Comparison of ENCODE assay signal across 29 mouse cellular contexts in genomic region chr8:39303742-39304336, GRCm38 (mm10).
DNase-seq lines count a peak whose midpoint lies in the region; ATAC-seq and TF ChIP-seq lines count a peak whose summit lies in the region.
"Had no signal": no experiment of that assay in that cellular context is flagged by ENCODE, and none has a peak within 500 bp of the region (broad histone marks: within the 10 kb centered on the region; RNA-seq: fewer than 3 reads in every experiment).

No protein-coding gene starts in this region.

- TF ChIP-seq POLR2A in lung, adult 2 months (IDR thresholded peaks at IDR 0.05; ENCODE audit: borderline replicate concordance, extremely low read depth, low read depth, low read length) = no peak

- no peaks in the 10 kb centered on the region for H3K36me3 ChIP-seq in forebrain, postnatal 0 days (ENCODE audit: insufficient read depth)
- H3K36me3 ChIP-seq in forebrain, embryonic 13.5 days (ENCODE audit: poor library complexity, severe bottlenecking) = no peaks in the 10 kb centered on the region
- no peaks in the 10 kb centered on the region for H3K36me3 ChIP-seq in lung, embryonic 15.5 days
- H3K36me3 ChIP-seq in lung, postnatal 0 days (ENCODE audit: insufficient read depth, low read length) = no peaks in the 10 kb centered on the region
- H3K36me3 ChIP-seq: embryonic facial prominence, embryonic 13.5 days; embryonic facial prominence, embryonic 15.5 days; forebrain, embryonic 10.5 days; forebrain, embryonic 12.5 days; forebrain, embryonic 15.5 days; G1E had no signal

- H3K27me3 ChIP-seq in forebrain, postnatal 0 days (ENCODE audit: insufficient read depth, low read length) = no peaks in the 10 kb centered on the region
- no peaks in the 10 kb centered on the region for H3K27me3 ChIP-seq in forebrain, embryonic 13.5 days
- H3K27me3 ChIP-seq in lung, embryonic 15.5 days = no peaks in the 10 kb centered on the region
- H3K27me3 ChIP-seq in lung, postnatal 0 days (replicated peaks; ENCODE audit: insufficient read depth, low read length) = no peaks in the 10 kb centered on the region
- H3K27me3 ChIP-seq: CH12.LX; embryonic facial prominence, embryonic 13.5 days; embryonic facial prominence, embryonic 15.5 days; forebrain, embryonic 12.5 days; forebrain, embryonic 15.5 days had no signal

- H3K9me3 ChIP-seq in forebrain, postnatal 0 days (ENCODE audit: low read length) = no peaks in the 10 kb centered on the region
- H3K9me3 ChIP-seq in forebrain, embryonic 13.5 days (replicated peaks) = no peaks in the 10 kb centered on the region
- no peaks in the 10 kb centered on the region for H3K9me3 ChIP-seq in lung, embryonic 15.5 days
- H3K9me3 ChIP-seq in lung, postnatal 0 days (ENCODE audit: low read length) = no peaks in the 10 kb centered on the region
- H3K9me3 ChIP-seq: embryonic facial prominence, embryonic 13.5 days; embryonic facial prominence, embryonic 15.5 days; forebrain, embryonic 10.5 days; forebrain, embryonic 12.5 days; forebrain, embryonic 15.5 days; G1E had no signal

- H3K4me3 ChIP-seq in forebrain, postnatal 0 days (ENCODE audit: low read depth, low read length) = no peak overlapping the region
- no peak overlapping the region for H3K4me3 ChIP-seq in forebrain, embryonic 13.5 days
- no peak overlapping the region for H3K4me3 ChIP-seq in lung, embryonic 15.5 days
- H3K4me3 ChIP-seq in lung, postnatal 0 days (ENCODE audit: low read depth, low read length) = no peak overlapping the region
- H3K4me3 ChIP-seq in lung, adult 2 months (replicated peaks; ENCODE audit: extremely low read depth, low read depth, low read length) = no peak overlapping the region
- H3K4me3 ChIP-seq: embryonic facial prominence, embryonic 13.5 days; embryonic facial prominence, embryonic 15.5 days; erythroblast, embryonic 14.5 days; forebrain, embryonic 10.5 days; forebrain, embryonic 12.5 days; forebrain, embryonic 15.5 days had no signal

- H3K4me1 ChIP-seq in forebrain, postnatal 0 days (ENCODE audit: insufficient read depth) = no peaks in the 10 kb centered on the region
- H3K4me1 ChIP-seq in forebrain, embryonic 13.5 days = no peaks in the 10 kb centered on the region
- no peaks in the 10 kb centered on the region for H3K4me1 ChIP-seq in lung, embryonic 15.5 days
- no peaks in the 10 kb centered on the region for H3K4me1 ChIP-seq in lung, postnatal 0 days (ENCODE audit: insufficient read depth, low read depth, low read length)
- H3K4me1 ChIP-seq in lung, adult 2 months (ENCODE audit: control insufficient read depth, insufficient read depth, low read length) = peaks cover 3% of the 10 kb centered on the region; the same call in 1 of the 2 replicates
- H3K4me1 ChIP-seq: embryonic facial prominence, embryonic 13.5 days; embryonic facial prominence, embryonic 15.5 days; forebrain, embryonic 10.5 days; forebrain, embryonic 12.5 days; forebrain, embryonic 15.5 days had no signal

- H3K4me2 ChIP-seq in forebrain, postnatal 0 days (ENCODE audit: low read depth) = no peak overlapping the region
- no peak overlapping the region for H3K4me2 ChIP-seq in forebrain, embryonic 13.5 days
- no peak overlapping the region for H3K4me2 ChIP-seq in lung, embryonic 15.5 days
- H3K4me2 ChIP-seq in lung, postnatal 0 days (replicated peaks; ENCODE audit: low read depth, low read length) = no peak overlapping the region
- H3K4me2 ChIP-seq: embryonic facial prominence, embryonic 13.5 days; embryonic facial prominence, embryonic 15.5 days; forebrain, embryonic 12.5 days; forebrain, embryonic 15.5 days had no signal

- H3K9ac ChIP-seq in forebrain, postnatal 0 days = no peak overlapping the region
- no peak overlapping the region for H3K9ac ChIP-seq in forebrain, embryonic 13.5 days
- no peak overlapping the region for H3K9ac ChIP-seq in lung, embryonic 15.5 days
- H3K9ac ChIP-seq in lung, postnatal 0 days (replicated peaks; ENCODE audit: low read depth) = no peak overlapping the region
- H3K9ac ChIP-seq: embryonic facial prominence, embryonic 13.5 days; embryonic facial prominence, embryonic 15.5 days; forebrain, embryonic 12.5 days; forebrain, embryonic 15.5 days had no signal

- TF ChIP-seq EP300 in lung, postnatal 0 days (IDR thresholded peaks at IDR 0.05) = peak; percentile 84

- 75% methylated on average over 6 of the region's 6 CpGs for WGBS in forebrain, postnatal 0 days
- 79% methylated on average over 6 of the region's 6 CpGs for WGBS in forebrain, embryonic 13.5 days
- 47% methylated on average over 6 of the region's 6 CpGs for WGBS in lung, embryonic 15.5 days
- 38% methylated on average over 6 of the region's 6 CpGs for WGBS in lung, postnatal 0 days
- WGBS in lung, adult 2 months = 40% methylated on average over 6 of the region's 6 CpGs

- H3K27ac ChIP-seq in forebrain, postnatal 0 days (ENCODE audit: low read depth, low read length) = no peak overlapping the region
- no peak overlapping the region for H3K27ac ChIP-seq in forebrain, embryonic 13.5 days
- H3K27ac ChIP-seq in lung, embryonic 15.5 days = 0 out of 2 replicates have a peak overlapping the region, but pooled peaks have one; percentile 10
- 0 out of 2 replicates have a peak overlapping the region, but pooled peaks have one; percentile 33 for H3K27ac ChIP-seq in lung, postnatal 0 days (ENCODE audit: low read length)
- H3K27ac ChIP-seq: embryonic facial prominence, embryonic 13.5 days; embryonic facial prominence, embryonic 15.5 days; forebrain, embryonic 10.5 days; forebrain, embryonic 12.5 days; forebrain, embryonic 15.5 days had no signal

- peak; percentile 25; the same call in 1 of the 2 replicates for ATAC-seq in forebrain, postnatal 0 days
- no peak for ATAC-seq in forebrain, embryonic 13.5 days
- ATAC-seq in lung, embryonic 15.5 days (ENCODE audit: borderline replicate concordance, extremely low read depth, low FRiP score, low TSS enrichment) = no peak; the same call in 1 of the 2 replicates
- peak; percentile 80 for ATAC-seq in lung, postnatal 0 days
- ATAC-seq: activated CD4-positive, CD25-positive, alpha-beta regulatory T cell, adult 4 months; CD4-positive, CD25-positive, alpha-beta regulatory T cell, adult 4 months; forebrain, embryonic 15.5 days; Patski had no signal

- DNase-seq in forebrain, postnatal 0 days = no peak
- no peak for DNase-seq in lung, postnatal 10 days
- peak; percentile 62 for DNase-seq in lung, postnatal 0 days (ENCODE audit: low spot score)
- no peak for DNase-seq in lung, adult 2 months
- peak; percentile 28 for DNase-seq in lung, postnatal 25 days (ENCODE audit: low spot score)
- no peak for DNase-seq in cerebellum, adult 11 months
- DNase-seq: adrenal gland, adult 8-10 months; adrenal gland, postnatal 14 days; adrenal gland, postnatal 36 days; B cell, adult 2 months; cerebellum, adult 18-20 months; cerebellum, adult 8-10 months; cerebellum, adult 9-11 months; cerebellum, postnatal 14 days; cerebellum, postnatal 36 days; embryo, embryonic 11 days had no signal

- no peak for TF ChIP-seq CTCF in forebrain, postnatal 0 days (IDR thresholded peaks at IDR 0.05; ENCODE audit: low read depth)
- no peak for TF ChIP-seq CTCF in lung, postnatal 0 days (IDR thresholded peaks at IDR 0.05)
- TF ChIP-seq CTCF in lung, adult 2 months (IDR thresholded peaks at IDR 0.05; ENCODE audit: insufficient read depth, low read length) = no peak

Comparison
In these comparisons a context has a peak if more than half of its experiments do, and no peak if none do; other contexts are left out.
1. ATAC-seq: peak in forebrain, postnatal 0 days (single experiment) and lung, postnatal 0 days (single experiment); none in forebrain, embryonic 13.5 days (single experiment) and lung, embryonic 15.5 days (single experiment).
2. DNase-seq: peak in lung, postnatal 0 days (single experiment) and lung, postnatal 25 days (single experiment); none in forebrain, postnatal 0 days (single experiment), lung, postnatal 10 days (single experiment), lung, adult 2 months (single experiment) and cerebellum, adult 11 months (single experiment).
3. H3K27ac ChIP-seq: peak in lung, embryonic 15.5 days (single experiment) and lung, postnatal 0 days (single experiment); none in forebrain, postnatal 0 days (single experiment) and forebrain, embryonic 13.5 days (single experiment).